Mouse (Mus musculus) right cerebral cortex, adult 2 months (tissue): ENCODE measurements around the gene Fkbp14.
A peak's percentile ranks its signal among the peaks of the same experiment; 100 is the strongest.

ENCODE experiments used
- DNase-seq, 2 experiments: peaks; one replicate each; pipeline ENCODE4 v3.0.0; 2021 to 2022; ENCODE audit warnings: low spot score in 2 of 2

Gene Fkbp14

DNA sequence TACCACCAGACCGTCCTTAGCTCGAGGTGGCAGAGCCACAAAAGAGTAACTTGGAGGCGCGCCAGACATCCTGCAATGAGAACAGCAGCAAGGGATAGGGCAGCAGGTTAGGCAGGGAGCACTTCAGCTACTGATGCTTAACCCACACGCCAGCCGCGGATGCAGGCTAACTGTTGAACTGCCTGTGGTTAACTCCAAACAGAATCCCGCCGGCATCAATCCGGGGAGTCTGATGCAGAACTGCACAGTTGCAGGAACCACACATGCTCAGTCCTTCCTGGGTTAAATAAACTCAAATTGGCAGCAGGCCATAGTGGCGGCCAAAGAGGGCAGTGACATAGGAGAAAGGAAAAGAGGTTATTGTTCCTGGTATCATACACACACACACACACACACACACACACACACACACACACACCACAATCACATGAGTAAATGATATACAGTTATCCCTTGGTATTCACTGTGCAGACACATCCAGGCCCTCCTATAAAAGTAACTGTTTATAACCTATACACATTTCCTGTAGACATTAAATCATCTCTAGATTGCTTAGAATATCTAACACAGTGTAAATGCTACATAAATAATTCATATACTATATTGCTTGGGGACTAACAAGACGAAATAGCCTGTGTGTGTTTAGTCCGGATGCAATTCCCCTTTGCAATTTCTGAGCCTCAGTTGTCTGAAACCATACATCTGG, 48.6 kb downstream of the Fkbp14 start:
- DNase-seq, result no peak

DNA sequence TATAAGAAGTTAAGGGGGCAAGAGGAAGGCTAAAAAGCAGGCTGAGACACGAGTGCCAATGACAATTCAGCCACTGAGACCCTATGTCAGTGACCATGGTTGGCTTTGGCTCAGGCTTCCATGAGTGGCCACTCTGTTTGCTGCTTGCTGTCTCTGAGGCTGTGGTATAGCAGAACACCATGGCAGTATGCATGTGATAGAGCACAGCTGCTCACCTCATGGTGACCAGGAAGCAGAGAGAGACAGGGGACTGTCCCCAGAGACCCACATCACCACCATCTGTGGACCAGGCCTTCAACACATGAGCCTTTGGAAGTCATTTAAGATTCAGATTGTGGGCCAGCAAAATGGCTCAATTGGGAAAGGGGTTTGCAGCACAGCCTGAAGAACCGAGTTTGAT, 53.5 kb downstream of the Fkbp14 start:
- no peak for DNase-seq

DNA sequence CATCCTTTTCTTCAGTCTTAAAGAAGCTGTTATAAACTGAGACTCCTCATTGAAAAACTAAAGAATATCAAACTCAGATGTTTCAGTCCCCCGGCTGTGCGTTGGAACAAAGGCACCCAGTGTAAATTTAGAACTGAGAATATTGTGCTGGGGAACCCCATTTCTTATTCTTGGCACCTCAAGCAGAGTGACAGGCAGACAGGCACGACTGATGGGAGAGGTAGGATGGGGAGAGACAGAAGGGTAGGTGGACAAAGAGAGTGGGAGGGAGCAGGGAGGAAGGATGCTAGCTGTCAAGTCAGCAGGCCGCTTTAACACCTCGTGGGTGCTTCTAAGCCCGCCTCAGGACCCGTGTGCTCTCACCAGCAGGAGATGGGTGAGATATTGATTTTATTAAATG, 54.3 kb downstream of the Fkbp14 start:
- peak in 1 of 2 experiments; percentile 56 for DNase-seq

DNA sequence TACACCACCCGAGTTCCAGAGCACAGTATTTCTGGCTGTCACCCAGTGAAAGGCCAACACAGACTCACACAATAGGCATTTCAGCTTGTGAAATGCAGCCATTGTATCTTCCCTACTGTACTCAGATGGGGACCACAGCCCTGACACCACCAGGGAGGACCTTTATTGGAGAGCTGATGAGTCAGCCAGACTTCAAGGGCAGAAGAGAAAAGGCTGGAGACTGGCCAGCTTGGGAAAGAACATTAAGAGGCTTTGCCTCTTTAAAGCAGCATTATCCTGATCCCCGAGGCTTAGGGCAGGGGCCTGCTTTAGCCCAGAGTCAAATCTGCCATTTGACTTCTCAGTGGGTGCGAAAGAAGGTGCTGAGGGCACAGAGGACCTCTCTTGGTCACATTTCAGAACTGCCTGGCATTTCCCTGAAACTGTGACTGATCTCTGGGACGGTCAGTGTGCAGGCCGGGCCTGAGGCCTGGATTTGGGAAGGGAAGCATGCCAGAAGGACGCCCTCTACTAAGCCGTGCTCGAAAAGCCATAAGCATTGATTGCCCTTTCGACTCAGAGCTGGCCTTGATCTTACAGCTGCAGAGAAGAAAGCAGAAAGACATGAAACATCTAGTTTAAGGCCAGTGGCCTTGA, 56.7 kb downstream of the Fkbp14 start:
- no peak for DNase-seq

DNA sequence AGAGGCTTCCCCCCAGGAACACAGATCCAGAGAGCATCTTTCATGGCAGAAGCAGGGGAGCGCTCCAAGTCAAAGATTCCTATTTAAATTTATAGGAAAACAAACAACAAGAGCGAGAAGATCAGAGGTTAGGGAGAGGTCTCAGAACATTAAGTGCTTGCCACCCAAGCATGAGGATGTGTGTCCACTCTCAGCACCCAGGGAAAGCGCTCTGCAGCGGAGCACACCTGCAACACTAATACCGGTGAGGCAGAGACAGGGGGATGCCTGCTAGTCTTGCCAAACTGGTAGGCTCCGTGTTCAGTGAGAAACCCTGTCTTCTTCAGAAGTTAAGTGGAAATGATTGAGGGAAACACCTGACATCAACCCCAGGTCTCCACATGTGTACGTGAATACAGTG, 57.7 kb downstream of the Fkbp14 start:
- DNase-seq, result no peak

DNA sequence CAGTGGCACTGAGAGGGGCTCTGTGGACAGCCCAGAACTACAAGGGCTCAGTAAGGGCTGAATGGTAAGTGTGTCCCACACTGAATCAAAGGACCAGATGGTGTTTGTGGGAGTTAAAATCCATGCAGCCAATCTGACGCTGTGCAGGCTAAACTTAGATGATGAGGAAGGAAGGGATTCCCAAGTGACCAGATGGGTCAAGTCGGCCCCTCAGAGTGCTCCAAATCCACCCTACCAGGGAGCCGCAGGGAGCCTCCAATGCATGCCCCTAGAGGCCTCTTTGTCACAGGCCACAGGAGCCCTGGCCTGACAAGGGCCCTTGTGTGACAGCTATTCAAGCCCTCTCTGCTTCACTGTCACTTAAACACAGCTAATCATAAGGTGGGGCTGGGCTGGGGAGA, 58.3 kb downstream of the Fkbp14 start:
- peak in 1 of 2 experiments; percentile 56 for DNase-seq

DNA sequence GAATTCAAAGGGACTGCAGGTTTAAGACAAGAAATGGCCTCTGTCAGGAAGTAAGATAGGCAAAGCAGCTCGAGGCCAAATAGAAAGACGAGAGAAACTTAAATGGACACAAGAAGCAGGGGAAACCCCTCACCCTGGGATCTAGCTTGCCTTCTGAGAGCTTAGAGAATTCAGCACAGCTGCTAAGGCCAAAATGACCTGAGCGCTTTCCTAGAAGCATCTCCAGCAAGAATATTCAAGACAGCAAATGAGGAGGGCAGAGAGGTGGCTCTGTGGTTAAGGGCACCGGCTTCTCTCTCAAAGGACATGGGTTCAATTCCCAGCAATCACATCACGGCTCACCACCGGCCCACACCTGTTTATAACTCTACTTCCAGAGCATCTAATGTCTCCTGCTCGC, 60.1 kb downstream of the Fkbp14 start:
- DNase-seq, result no peak

DNA sequence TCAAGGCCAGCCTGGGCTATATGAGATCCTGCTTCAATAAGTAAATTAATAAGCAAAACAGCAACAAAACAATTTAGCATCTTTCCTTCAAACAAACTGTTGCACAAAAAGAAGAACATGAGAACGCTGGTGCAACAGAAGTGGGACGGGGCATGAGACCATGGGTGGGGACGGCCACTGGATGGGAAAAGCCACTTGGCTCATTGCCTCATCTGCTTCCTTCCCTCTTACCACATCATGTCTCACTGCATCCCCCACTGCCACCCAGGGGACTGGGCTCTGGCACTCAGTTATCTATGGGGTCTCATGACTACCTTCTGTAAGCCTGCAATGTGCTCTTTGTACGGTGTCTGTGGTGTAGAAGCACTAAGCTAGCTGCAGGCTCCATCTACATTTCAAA, 61.6 kb downstream of the Fkbp14 start:
- DNase-seq, result no peak

DNA sequence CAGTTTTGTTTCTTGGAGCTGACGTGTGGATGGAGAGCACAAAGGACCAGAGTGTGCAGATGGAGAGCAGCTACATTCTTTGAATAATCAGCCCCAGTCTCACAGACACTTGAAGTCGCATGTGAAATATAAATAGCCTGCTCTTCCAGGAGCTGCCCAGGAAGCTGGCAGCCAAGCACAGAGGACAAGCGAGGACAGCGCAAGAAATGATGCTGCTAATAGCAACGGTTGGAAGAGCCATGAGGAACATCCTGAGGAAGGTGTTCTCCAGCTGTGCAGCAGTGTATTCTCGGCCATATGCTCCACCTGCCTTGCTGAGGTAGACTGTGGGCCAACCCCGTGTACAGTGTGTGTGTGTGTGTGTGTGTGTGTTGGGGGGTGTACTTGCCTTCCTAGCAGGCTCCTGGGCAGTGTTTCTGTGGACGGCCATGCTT, 66.0 kb downstream of the Fkbp14 start:
- peak; percentile 52 to 54 for DNase-seq

DNA sequence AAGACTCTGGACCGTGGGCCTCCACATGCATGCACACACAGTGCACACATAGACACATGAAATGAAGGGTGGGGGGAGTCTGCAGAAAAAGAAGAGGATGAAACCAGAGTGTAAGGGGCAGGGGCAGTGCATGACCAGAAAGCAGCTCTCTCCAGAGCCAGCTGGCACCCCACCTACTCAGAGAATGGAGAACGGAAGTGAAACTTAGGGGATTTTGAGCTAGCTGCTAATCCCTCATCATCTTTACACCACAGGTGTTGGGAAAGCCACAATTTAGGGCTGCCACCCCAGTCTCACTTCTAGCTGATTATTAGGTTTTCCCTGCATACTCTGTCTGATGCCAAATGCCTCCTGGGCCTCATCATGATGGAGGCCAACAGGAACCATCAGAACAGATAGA, 66.9 kb downstream of the Fkbp14 start:
- no peak for DNase-seq

DNA sequence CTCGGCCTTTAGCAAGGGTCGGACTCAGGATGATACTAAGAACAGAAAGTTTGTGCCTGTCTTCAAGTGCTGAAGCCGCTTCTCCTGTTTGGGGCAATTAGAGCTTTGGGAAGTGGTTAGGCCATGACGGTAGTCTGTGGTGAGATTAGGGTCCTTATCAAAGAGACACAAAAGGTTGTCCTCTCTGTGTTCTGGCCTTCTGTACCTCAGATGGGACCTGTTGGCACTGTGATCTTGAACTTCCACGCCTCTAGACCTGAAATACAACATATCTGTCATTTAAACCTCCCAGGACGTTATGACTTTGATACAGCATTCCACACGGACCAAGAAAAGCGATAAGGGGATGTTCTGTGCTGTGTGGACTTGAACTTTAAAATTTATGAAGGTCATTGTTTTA, 68.4 kb downstream of the Fkbp14 start:
- DNase-seq, result no peak
